Mouse (Mus musculus): ENCODE measurements at regions not wholly inside any gene's neighbourhood (a gene's known extent, or its start where the extent isn't known, plus 50 kb on each side); places are given as distances from the start of the nearest gene placed in this dataset.

GRCm38 (mm10) chr2:84173450-84173849 lies 183.1 kb downstream of the Gm13691 start:
- TF ChIP-seq ZNF384 (IDR thresholded peaks at IDR 0.05; ENCODE audit: low read depth, low read length) (no peak), CHD2 (IDR thresholded peaks at IDR 0.05; ENCODE audit: low read depth, low read length) (no peak)

All from ES-E14 (cell line).